Mouse (Mus musculus): Measurements from ENCODE around the gene Fbrsl1.

DNA sequence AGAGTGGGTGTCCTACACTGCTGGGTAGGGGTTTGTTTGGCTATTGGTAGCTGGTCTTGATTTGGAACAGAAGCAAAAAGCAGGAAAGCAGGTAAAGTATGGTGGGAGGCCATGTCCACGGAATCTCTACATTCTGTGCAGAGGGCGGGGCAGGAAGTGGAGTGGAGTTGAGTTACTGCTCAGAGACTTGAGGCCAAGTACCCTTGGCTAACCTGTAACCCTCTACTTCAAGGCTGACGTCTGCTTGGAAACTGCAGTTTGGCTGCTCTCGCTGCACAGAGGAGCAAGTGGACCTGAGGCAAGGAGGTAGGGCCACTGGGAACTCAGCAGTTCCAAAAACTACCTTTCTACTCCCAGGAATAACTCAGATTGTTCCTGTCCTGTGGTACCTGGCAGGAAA lies 103.8 kb downstream of the Fbrsl1 start, which contains the start of gene Lrcol1:
- no peak for TF ChIP-seq CTCF (IDR thresholded peaks at IDR 0.05; ENCODE audit: control insufficient read depth, insufficient read depth, low read length)
- no peak for TF ChIP-seq POLR2A (IDR thresholded peaks at IDR 0.05; ENCODE audit: borderline replicate concordance, control insufficient read depth, low read depth, low read length)

All from bone marrow, adult 2 months (tissue).